Mouse (Mus musculus) adrenal gland, adult (tissue): Measurements from ENCODE around the gene Slc38a3.
A peak's percentile ranks its signal among the peaks of the same experiment; 100 is the strongest.

Source experiments
- DNase-seq, 2 experiments: peaks; one replicate each; pipeline ENCODE4 v3.0.0; 2022 to 2023; ENCODE audit warnings: low spot score in 1 of 2; ENCODE audit not compliant: inconsistent age in 2 of 2

Slc38a3 gene

GRCm38 (mm10) chr9:107696106-107696479 lies 26.8 kb upstream of the Slc38a3 start:
- no peak for DNase-seq

GRCm38 (mm10) chr9:107695441-107696105 lies 26.2 kb upstream of the Slc38a3 start:
- peak in 1 of 2 experiments; percentile 66 for DNase-seq

GRCm38 (mm10) chr9:107694627-107695026 lies 25.3 kb upstream of the Slc38a3 start:
- DNase-seq, result peak in 1 of 2 experiments; percentile 64

GRCm38 (mm10) chr9:107693433-107693987 lies 24.2 kb upstream of the Slc38a3 start:
- no peak for DNase-seq

- no peak for DNase-seq
Measured at GRCm38 (mm10) chr9:107692785-107693184, 23.5 kb upstream of the Slc38a3 start.

- no peak for DNase-seq
Measured at GRCm38 (mm10) chr9:107690391-107690790, 21.1 kb upstream of the Slc38a3 start.

GRCm38 (mm10) chr9:107688939-107689338 lies 19.6 kb upstream of the Slc38a3 start:
- DNase-seq, result no peak

- no peak for DNase-seq
Measured at GRCm38 (mm10) chr9:107688415-107688814, 19.1 kb upstream of the Slc38a3 start.

GRCm38 (mm10) chr9:107685231-107685981 lies 16.1 kb upstream of the Slc38a3 start:
- DNase-seq, result peak in 1 of 2 experiments; percentile 79

GRCm38 (mm10) chr9:107682405-107682804 lies 13.1 kb upstream of the Slc38a3 start:
- peak in 1 of 2 experiments; percentile 35 for DNase-seq

GRCm38 (mm10) chr9:107679501-107679900 lies 10.2 kb upstream of the Slc38a3 start, which contains the start of gene Gnat1:
TSS of gene Gnat1 (minus strand) at chr9:107679712.
- no peak for DNase-seq

- no peak for DNase-seq
Measured at GRCm38 (mm10) chr9:107678861-107679260, 9.5 kb upstream of the Slc38a3 start.

GRCm38 (mm10) chr9:107677819-107678526 lies 8.6 kb upstream of the Slc38a3 start:
- DNase-seq, result peak; percentile 59 to 92

- DNase-seq, result peak in 1 of 2 experiments; percentile 70
Measured at GRCm38 (mm10) chr9:107677091-107677784, 7.9 kb upstream of the Slc38a3 start.

GRCm38 (mm10) chr9:107676302-107676701 lies 7.0 kb upstream of the Slc38a3 start:
- no peak for DNase-seq

- peak; percentile 69 to 87 for DNase-seq
Measured at GRCm38 (mm10) chr9:107675671-107676301, 6.5 kb upstream of the Slc38a3 start.

GRCm38 (mm10) chr9:107674609-107675429 lies 5.5 kb upstream of the Slc38a3 start:
- DNase-seq, result no peak

- no peak for DNase-seq
Measured at GRCm38 (mm10) chr9:107670259-107670658, 929 bp upstream of the Slc38a3 start.

GRCm38 (mm10) chr9:107668916-107669315 lies 414 bp downstream of the Slc38a3 start:
- no peak for DNase-seq
